Mouse (Mus musculus): ENCODE data around the gene Enpep. TPM values are rescaled to one million over a fixed set of nuclear protein-coding genes. Genes with fewer than 3 reads are reported as not detected.

The Enpep gene
- polyA plus RNA-seq, 1 experiment from 2014 or later = 5.3 TPM

GRCm38 (mm10) chr3:129284326-129284725 lies 48.2 kb downstream of the Enpep start:
- Histone ChIP-seq H3K27ac (peak overlapping the region; percentile 11; the same call in 1 of the 2 replicates), H3K4me2 (no peak overlapping the region), H3K36me3 (no peaks in the 10 kb centered on the region), H3K4me1 (peaks cover 3% of the 10 kb centered on the region; the same call in 1 of the 2 replicates), H3K9me3 (no peaks in the 10 kb centered on the region), H3K9ac (no peak overlapping the region), H3K4me3 (no peak overlapping the region), H3K27me3 (no peaks in the 10 kb centered on the region)
- ATAC-seq (ENCODE audit: insufficient number of reproducible peaks, insufficient read depth, low FRiP score, low TSS enrichment, low read depth) = no peak
- WGBS = 69% methylated on average over 5 of the region's 5 CpGs

GRCm38 (mm10) chr3:129279441-129279840 lies 53.1 kb downstream of the Enpep start:
- no peak for ATAC-seq (ENCODE audit: insufficient number of reproducible peaks, insufficient read depth, low FRiP score, low TSS enrichment, low read depth)
- Histone ChIP-seq H3K36me3 (no peaks in the 10 kb centered on the region), H3K4me2 (no peak overlapping the region), H3K27ac (no peak overlapping the region), H3K9me3 (no peaks in the 10 kb centered on the region), H3K4me1 (peaks cover 3% of the 10 kb centered on the region; the same call in 1 of the 2 replicates), H3K27me3 (no peaks in the 10 kb centered on the region), H3K9ac (no peak overlapping the region), H3K4me3 (no peak overlapping the region)
- WGBS = 79% methylated on average over 8 of the region's 8 CpGs

- Histone ChIP-seq H3K9ac (no peak overlapping the region), H3K9me3 (no peaks in the 10 kb centered on the region), H3K36me3 (no peaks in the 10 kb centered on the region), H3K4me3 (no peak overlapping the region), H3K27me3 (no peaks in the 10 kb centered on the region), H3K4me1 (no peaks in the 10 kb centered on the region), H3K4me2 (no peak overlapping the region), H3K27ac (no peak overlapping the region)
- 80% methylated on average over 6 of the region's 6 CpGs for WGBS
- no peak for ATAC-seq (ENCODE audit: insufficient number of reproducible peaks, insufficient read depth, low FRiP score, low TSS enrichment, low read depth)
Observed at GRCm38 (mm10) chr3:129273156-129273831, 59.2 kb downstream of the Enpep start.

GRCm38 (mm10) chr3:129270044-129270443 lies 62.5 kb downstream of the Enpep start:
- Histone ChIP-seq H3K36me3 (no peaks in the 10 kb centered on the region), H3K9me3 (no peaks in the 10 kb centered on the region), H3K4me3 (no peak overlapping the region), H3K9ac (no peak overlapping the region), H3K4me2 (peak overlapping the region; percentile 45), H3K27ac (no peak overlapping the region), H3K27me3 (no peaks in the 10 kb centered on the region), H3K4me1 (no peaks in the 10 kb centered on the region)
- 46% methylated on average over 13 of the region's 13 CpGs for WGBS
- no peak for ATAC-seq (ENCODE audit: insufficient number of reproducible peaks, insufficient read depth, low FRiP score, low TSS enrichment, low read depth)

- no peaks in the 10 kb centered on the region for H3K4me1 ChIP-seq
- H3K27ac ChIP-seq = no peak overlapping the region
- no peak overlapping the region for H3K9ac ChIP-seq
- H3K4me3 ChIP-seq = no peak overlapping the region
- H3K36me3 ChIP-seq = no peaks in the 10 kb centered on the region
- H3K27me3 ChIP-seq = no peaks in the 10 kb centered on the region
- H3K4me2 ChIP-seq = no peak overlapping the region
- 82% methylated on average over 12 of the region's 12 CpGs for WGBS
- no peak for ATAC-seq (ENCODE audit: insufficient number of reproducible peaks, insufficient read depth, low FRiP score, low TSS enrichment, low read depth)
- H3K9me3 ChIP-seq = no peaks in the 10 kb centered on the region
Observed at GRCm38 (mm10) chr3:129268886-129269683, 63.4 kb downstream of the Enpep start.

- no peak for ATAC-seq (ENCODE audit: insufficient number of reproducible peaks, insufficient read depth, low FRiP score, low TSS enrichment, low read depth)
- Histone ChIP-seq H3K4me3 (no peak overlapping the region), H3K4me2 (no peak overlapping the region), H3K9ac (no peak overlapping the region), H3K27me3 (no peaks in the 10 kb centered on the region), H3K4me1 (no peaks in the 10 kb centered on the region), H3K36me3 (no peaks in the 10 kb centered on the region), H3K9me3 (no peaks in the 10 kb centered on the region), H3K27ac (no peak overlapping the region)
- 77% methylated on average over 5 of the region's 5 CpGs for WGBS
Observed at GRCm38 (mm10) chr3:129258497-129258896, 74.0 kb downstream of the Enpep start.

GRCm38 (mm10) chr3:129256766-129257165 lies 75.8 kb downstream of the Enpep start:
- H3K4me1 ChIP-seq = no peaks in the 10 kb centered on the region
- no peak overlapping the region for H3K9ac ChIP-seq
- no peaks in the 10 kb centered on the region for H3K9me3 ChIP-seq
- ATAC-seq (ENCODE audit: insufficient number of reproducible peaks, insufficient read depth, low FRiP score, low TSS enrichment, low read depth) = no peak
- 57% methylated on average over 8 of the region's 8 CpGs for WGBS
- H3K36me3 ChIP-seq = no peaks in the 10 kb centered on the region
- no peak overlapping the region for H3K27ac ChIP-seq
- peak overlapping the region; percentile 27; the same call in 1 of the 2 replicates for H3K4me3 ChIP-seq
- H3K4me2 ChIP-seq = peak overlapping the region; percentile 53
- no peaks in the 10 kb centered on the region for H3K27me3 ChIP-seq

GRCm38 (mm10) chr3:129256283-129256682 lies 76.2 kb downstream of the Enpep start:
- 54% methylated on average over 19 of the region's 19 CpGs for WGBS
- Histone ChIP-seq H3K27me3 (no peaks in the 10 kb centered on the region), H3K9me3 (no peaks in the 10 kb centered on the region), H3K4me2 (peak overlapping the region; percentile 53), H3K36me3 (no peaks in the 10 kb centered on the region), H3K4me1 (no peaks in the 10 kb centered on the region), H3K4me3 (peak overlapping the region; percentile 27), H3K27ac (no peak overlapping the region), H3K9ac (no peak overlapping the region)
- no peak for ATAC-seq (ENCODE audit: insufficient number of reproducible peaks, insufficient read depth, low FRiP score, low TSS enrichment, low read depth)

- H3K27ac ChIP-seq = no peak overlapping the region
- no peaks in the 10 kb centered on the region for H3K36me3 ChIP-seq
- H3K9ac ChIP-seq = no peak overlapping the region
- 47% methylated on average over 10 of the region's 10 CpGs for WGBS
- H3K4me3 ChIP-seq = no peak overlapping the region
- no peaks in the 10 kb centered on the region for H3K9me3 ChIP-seq
- no peaks in the 10 kb centered on the region for H3K27me3 ChIP-seq
- no peak overlapping the region for H3K4me2 ChIP-seq
- no peak for ATAC-seq (ENCODE audit: insufficient number of reproducible peaks, insufficient read depth, low FRiP score, low TSS enrichment, low read depth)
- no peaks in the 10 kb centered on the region for H3K4me1 ChIP-seq
Observed at GRCm38 (mm10) chr3:129254246-129254645, 78.3 kb downstream of the Enpep start.

- H3K9ac ChIP-seq = no peak overlapping the region
- H3K27me3 ChIP-seq = no peaks in the 10 kb centered on the region
- no peaks in the 10 kb centered on the region for H3K9me3 ChIP-seq
- WGBS = 82% methylated on average over 9 of the region's 9 CpGs
- no peak for ATAC-seq (ENCODE audit: insufficient number of reproducible peaks, insufficient read depth, low FRiP score, low TSS enrichment, low read depth)
- no peak overlapping the region for H3K4me2 ChIP-seq
- H3K4me3 ChIP-seq = no peak overlapping the region
- H3K27ac ChIP-seq = no peak overlapping the region
- no peaks in the 10 kb centered on the region for H3K36me3 ChIP-seq
- H3K4me1 ChIP-seq = no peaks in the 10 kb centered on the region
Observed at GRCm38 (mm10) chr3:129250997-129251396, 81.5 kb downstream of the Enpep start.

- 10% methylated on average over 13 of the region's 13 CpGs for WGBS
Observed at GRCm38 (mm10) chr3:129238664-129239258, 93.8 kb downstream of the Enpep start.

More at GRCm38 (mm10) chr3:129238664-129239258, 93.8 kb downstream of the Enpep start:
- H3K9ac ChIP-seq = no peak overlapping the region
- H3K4me3 ChIP-seq = peak overlapping the region; percentile 3; the same call in 1 of the 2 replicates
- no peak; the same call in 1 of the 2 replicates for ATAC-seq (ENCODE audit: insufficient number of reproducible peaks, insufficient read depth, low FRiP score, low TSS enrichment, low read depth)
- no peaks in the 10 kb centered on the region; the same call in 1 of the 2 replicates for H3K27me3 ChIP-seq
- no peak overlapping the region for H3K27ac ChIP-seq
- peaks cover 8% of the 10 kb centered on the region for H3K4me1 ChIP-seq
- no peaks in the 10 kb centered on the region for H3K9me3 ChIP-seq
- H3K36me3 ChIP-seq = no peaks in the 10 kb centered on the region
- H3K4me2 ChIP-seq = peak overlapping the region; percentile 46
